Mouse (Mus musculus) stomach, embryonic 15.5 days (tissue): ENCODE measurements around the gene Llgl1. TPM values are rescaled to one million over a fixed set of nuclear protein-coding genes. Genes with fewer than 3 reads are reported as not detected.

ENCODE experiments used
- ATAC-seq: fragments of 200-750 bp; cut with Nextera tagmentation; 2 replicates; pipeline ENCODE4 v1.8.0; 2017; ENCODE audit warnings: low read depth, moderate number of reproducible peaks, moderate TSS enrichment; ENCODE audit not compliant: insufficient read depth, low FRiP score
- H3K27ac ChIP-seq: fragments of 300-500 bp; sonication (generic); 2 replicates; pipeline ENCODE4 v1.5.1; 2015; ENCODE audit warnings: mild to moderate bottlenecking, inconsistent platforms
- H3K27me3 ChIP-seq: fragments of 300-500 bp; sonication (generic); replicated peaks from 2 replicates; pipeline ENCODE4 v1.6.1; 2015; ENCODE audit warnings: inconsistent platforms
- H3K36me3 ChIP-seq: fragments of 300-500 bp; sonication (generic); 2 replicates; pipeline ENCODE4 v1.6.1; 2015; ENCODE audit warnings: inconsistent platforms
- H3K4me1 ChIP-seq: fragments of 300-500 bp; sonication (generic); 2 replicates; pipeline ENCODE4 v1.6.1; 2015; ENCODE audit warnings: inconsistent platforms
- H3K4me2 ChIP-seq: fragments of 300-500 bp; sonication (generic); 2 replicates; pipeline ENCODE4 v1.6.1; 2015; ENCODE audit warnings: mild to moderate bottlenecking, inconsistent platforms
- H3K4me3 ChIP-seq: fragments of 300-500 bp; sonication (generic); replicated peaks from 2 replicates; pipeline ENCODE4 v1.5.1; 2015; ENCODE audit warnings: inconsistent platforms
- H3K9ac ChIP-seq: fragments of 300-500 bp; sonication (generic); 2 replicates; pipeline ENCODE4 v1.6.1; 2015; ENCODE audit warnings: inconsistent platforms
- H3K9me3 ChIP-seq: fragments of 300-500 bp; sonication (generic); 2 replicates; pipeline ENCODE4 v1.6.1; 2016; ENCODE audit warnings: inconsistent platforms
- WGBS: fragments of 180-500 bp; shearing (Covaris S2); methylation state at CpG from one replicate; pipeline ENCODE4 v1.1.7; 2015; 5-methylcytosine and 5-hydroxymethylcytosine counted together
- polyA plus RNA-seq: library from polyadenylated mRNA; unstranded; fragments of >200 nt; fragmentation: Nextera tagmentation; extraction: Ambion mirVana; gene quantifications from 2 replicates; pipeline ENCODE4 v1.2.1, GENCODE M21; 2015

Llgl1 gene
- polyA plus RNA-seq, 1 experiment from 2014 or later, result 38.2 TPM

DNA sequence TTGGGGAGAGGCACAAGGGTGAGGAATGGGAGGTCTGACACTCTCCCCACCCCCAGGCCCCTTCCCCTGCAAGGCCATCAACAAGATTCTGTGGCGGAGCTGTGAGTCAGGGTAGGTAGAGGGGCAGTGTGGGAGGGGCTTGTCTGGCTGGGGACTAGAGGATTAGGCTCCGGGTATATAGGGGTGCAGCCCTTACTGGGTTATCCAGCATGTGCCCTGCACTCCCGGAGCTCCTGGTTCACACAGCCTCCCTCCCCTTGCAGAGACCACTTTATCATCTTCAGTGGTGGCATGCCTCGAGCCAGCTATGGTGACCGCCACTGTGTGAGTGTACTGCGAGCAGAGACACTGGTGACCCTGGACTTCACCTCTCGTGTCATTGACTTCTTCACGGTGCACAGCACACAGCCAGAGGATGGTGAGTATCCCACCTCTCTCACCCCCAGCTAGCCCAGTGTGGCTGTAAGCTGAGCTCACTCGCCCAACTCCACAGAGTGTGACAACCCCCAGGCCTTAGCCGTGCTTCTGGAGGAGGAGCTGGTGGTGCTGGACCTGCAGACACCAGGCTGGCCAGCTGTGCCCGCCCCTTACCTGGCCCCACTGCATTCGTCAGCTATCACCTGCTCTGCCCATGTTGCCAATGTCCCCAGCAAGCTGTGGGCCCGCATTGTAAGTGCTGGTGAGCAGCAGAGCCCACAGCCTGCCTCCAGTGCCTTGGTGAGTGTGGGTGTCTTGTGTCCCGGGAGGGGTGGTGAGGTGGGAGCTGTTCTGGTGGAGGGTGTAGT lies 7.4 kb downstream of the Llgl1 start:
- WGBS, result 84% methylated on average over 14 of the region's 14 CpGs
- H3K9me3 ChIP-seq, result no peaks in the 10 kb centered on the region
- peaks cover 64% of the 10 kb centered on the region for H3K36me3 ChIP-seq
- H3K9ac ChIP-seq, result no peak overlapping the region
- ATAC-seq, result no peak
- no peaks in the 10 kb centered on the region for H3K27me3 ChIP-seq
- no peak overlapping the region for H3K4me2 ChIP-seq
- 0 out of 2 replicates have a peak, but pooled peaks cover 7% of the 10 kb centered on the region for H3K4me1 ChIP-seq
- no peak overlapping the region for H3K4me3 ChIP-seq
- peak overlapping the region; percentile 21; the same call in 1 of the 2 replicates for H3K27ac ChIP-seq

DNA sequence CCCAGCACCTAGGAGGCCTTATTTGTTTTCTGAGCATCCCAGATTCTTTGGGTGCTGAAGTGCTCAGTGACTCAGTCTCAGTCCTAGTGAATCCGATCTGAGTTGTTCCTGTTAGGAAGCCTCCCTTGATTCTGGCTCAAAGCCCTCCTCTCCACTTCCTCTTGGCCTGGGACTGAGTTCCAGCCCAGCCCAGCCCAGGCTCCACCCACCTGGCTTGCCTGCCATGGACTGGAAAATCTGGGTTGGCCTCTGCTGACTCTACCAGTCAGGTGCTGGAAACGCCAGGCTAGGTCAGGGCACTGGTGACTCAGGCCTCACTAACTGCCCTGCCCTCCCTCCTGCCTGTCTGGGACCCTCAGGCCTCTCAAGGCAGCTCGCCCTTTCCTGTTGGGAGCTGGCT lies 8.1 kb downstream of the Llgl1 start:
- no peaks in the 10 kb centered on the region for H3K27me3 ChIP-seq
- H3K9ac ChIP-seq, result no peak overlapping the region
- no peak overlapping the region for H3K4me2 ChIP-seq
- no peaks in the 10 kb centered on the region for H3K9me3 ChIP-seq
- 49% methylated on average over 3 of the region's 3 CpGs for WGBS
- H3K27ac ChIP-seq, result peak overlapping the region; percentile 21; the same call in 1 of the 2 replicates
- 0 out of 2 replicates have a peak, but pooled peaks cover 7% of the 10 kb centered on the region for H3K4me1 ChIP-seq
- H3K36me3 ChIP-seq, result peaks cover 70% of the 10 kb centered on the region
- ATAC-seq, result peak; percentile 54; the same call in 1 of the 2 replicates
- H3K4me3 ChIP-seq, result no peak overlapping the region

DNA sequence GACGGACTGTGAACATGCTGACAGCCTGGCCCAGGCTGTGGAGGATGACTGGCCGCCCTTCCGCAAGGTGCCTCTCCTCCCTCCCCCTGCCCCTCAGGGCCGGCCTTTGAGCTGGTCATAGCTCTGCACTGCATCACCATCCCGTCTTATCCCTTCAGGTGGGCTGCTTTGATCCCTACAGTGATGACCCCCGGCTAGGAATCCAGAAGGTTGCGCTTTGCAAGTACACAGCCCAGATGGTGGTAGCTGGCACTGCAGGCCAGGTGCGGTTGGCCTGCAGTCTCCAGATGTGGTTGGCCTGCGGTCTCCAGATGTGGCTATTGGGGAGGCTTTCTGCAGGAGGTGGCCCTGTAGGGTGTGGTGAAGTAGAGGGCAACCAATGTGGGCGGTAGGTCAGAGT lies 9.1 kb downstream of the Llgl1 start:
- Histone ChIP-seq H3K9ac (no peak overlapping the region), H3K36me3 (peaks cover 78% of the 10 kb centered on the region), H3K27ac (no peak overlapping the region), H3K4me2 (no peak overlapping the region), H3K4me3 (no peak overlapping the region), H3K4me1 (0 out of 2 replicates have a peak, but pooled peaks cover 7% of the 10 kb centered on the region), H3K9me3 (no peaks in the 10 kb centered on the region), H3K27me3 (no peaks in the 10 kb centered on the region)
- 91% methylated on average over 10 of the region's 10 CpGs for WGBS
- ATAC-seq, result no peak

DNA sequence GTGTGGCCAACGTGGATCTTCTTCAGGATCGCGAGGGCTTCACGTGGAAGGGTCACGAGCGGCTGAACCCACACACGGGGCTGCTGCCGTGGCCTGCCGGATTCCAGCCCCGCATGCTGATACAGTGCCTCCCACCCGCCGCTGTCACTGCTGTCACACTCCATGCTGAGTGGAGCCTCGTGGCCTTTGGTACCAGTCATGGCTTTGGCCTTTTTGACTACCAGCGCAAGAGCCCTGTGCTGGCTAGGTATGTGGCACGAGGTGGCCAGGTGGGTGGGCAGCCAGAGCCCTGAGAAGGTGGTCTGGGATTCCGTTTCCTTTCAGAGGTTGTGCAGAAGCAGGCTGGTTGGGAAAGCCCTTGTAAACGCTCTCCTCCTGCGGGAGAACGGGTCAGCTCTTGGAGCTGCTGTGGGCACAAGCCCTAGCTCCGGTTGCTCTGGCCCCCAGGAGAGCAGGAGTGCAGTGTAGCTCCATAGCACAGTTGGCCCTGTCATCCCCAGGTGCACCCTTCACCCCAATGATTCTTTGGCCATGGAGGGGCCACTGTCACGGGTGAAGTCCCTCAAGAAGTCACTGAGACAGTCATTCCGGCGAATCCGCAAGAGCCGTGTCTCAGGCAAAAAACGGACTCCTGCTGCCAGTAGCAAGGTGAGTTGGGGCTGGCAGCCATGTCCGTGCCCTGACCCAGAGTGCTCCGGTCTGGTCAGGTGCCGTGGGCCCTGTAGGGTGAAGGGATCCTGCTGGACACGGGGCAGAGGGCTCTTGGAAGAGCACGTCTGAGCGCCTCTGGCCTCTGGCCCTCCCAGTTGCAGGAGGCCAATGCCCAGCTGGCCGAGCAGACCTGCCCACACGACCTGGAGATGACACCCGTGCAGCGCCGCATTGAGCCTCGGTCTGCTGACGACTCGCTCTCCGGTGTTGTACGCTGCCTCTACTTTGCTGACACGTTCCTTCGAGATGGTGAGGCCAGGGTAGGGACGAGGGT lies 10.2 kb downstream of the Llgl1 start:
- ATAC-seq, result no peak
- no peak overlapping the region for H3K4me2 ChIP-seq
- H3K4me1 ChIP-seq, result 0 out of 2 replicates have a peak, but pooled peaks cover 7% of the 10 kb centered on the region
- WGBS, result 91% methylated on average over 45 of the region's 45 CpGs
- no peak overlapping the region for H3K4me3 ChIP-seq
- no peaks in the 10 kb centered on the region for H3K9me3 ChIP-seq
- H3K36me3 ChIP-seq, result peaks cover 81% of the 10 kb centered on the region
- H3K9ac ChIP-seq, result no peak overlapping the region
- no peaks in the 10 kb centered on the region for H3K27me3 ChIP-seq
- H3K27ac ChIP-seq, result no peak overlapping the region

GRCm38 (mm10) chr11:60711218-60711617 lies 11.7 kb downstream of the Llgl1 start:
- Histone ChIP-seq H3K4me3 (no peak overlapping the region), H3K27ac (no peak overlapping the region), H3K4me1 (0 out of 2 replicates have a peak, but pooled peaks cover 7% of the 10 kb centered on the region), H3K9me3 (no peaks in the 10 kb centered on the region), H3K9ac (no peak overlapping the region), H3K36me3 (peaks cover 86% of the 10 kb centered on the region), H3K27me3 (no peaks in the 10 kb centered on the region), H3K4me2 (no peak overlapping the region)
- WGBS, result 92% methylated on average over 17 of the region's 17 CpGs
- ATAC-seq, result no peak

DNA sequence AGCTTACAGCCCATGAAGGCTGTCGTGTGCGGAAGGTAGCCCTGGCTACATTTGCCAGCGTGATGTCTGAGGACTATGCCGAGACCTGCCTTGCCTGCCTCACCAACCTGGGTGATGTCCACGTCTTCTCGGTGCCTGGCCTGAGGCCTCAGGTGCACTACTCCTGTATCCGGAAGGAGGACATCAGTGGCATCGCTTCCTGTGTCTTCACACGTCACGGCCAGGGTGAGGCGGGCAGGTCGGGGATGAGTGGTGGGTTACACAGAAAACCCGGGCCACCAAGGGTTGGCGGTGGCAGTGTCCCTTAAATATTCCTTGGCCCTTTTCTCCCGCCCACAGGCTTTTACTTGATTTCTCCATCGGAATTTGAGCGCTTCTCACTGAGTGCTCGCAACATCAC lies 12.5 kb downstream of the Llgl1 start:
- no peak overlapping the region for H3K9ac ChIP-seq
- ATAC-seq, result no peak
- 92% methylated on average over 18 of the region's 18 CpGs for WGBS
- peaks cover 87% of the 10 kb centered on the region for H3K36me3 ChIP-seq
- H3K9me3 ChIP-seq, result no peaks in the 10 kb centered on the region
- no peak overlapping the region for H3K27ac ChIP-seq
- H3K4me3 ChIP-seq, result no peak overlapping the region
- 0 out of 2 replicates have a peak, but pooled peaks cover 5% of the 10 kb centered on the region for H3K4me1 ChIP-seq
- no peaks in the 10 kb centered on the region for H3K27me3 ChIP-seq
- no peak overlapping the region for H3K4me2 ChIP-seq

GRCm38 (mm10) chr11:60712639-60713255 lies 13.2 kb downstream of the Llgl1 start:
- WGBS, result 93% methylated on average over 13 of the region's 13 CpGs
- H3K36me3 ChIP-seq, result peaks cover 84% of the 10 kb centered on the region
- H3K9ac ChIP-seq, result no peak overlapping the region
- no peak overlapping the region for H3K4me3 ChIP-seq
- H3K27ac ChIP-seq, result no peak overlapping the region
- no peak for ATAC-seq
- no peaks in the 10 kb centered on the region for H3K27me3 ChIP-seq
- H3K4me2 ChIP-seq, result no peak overlapping the region
- H3K9me3 ChIP-seq, result no peaks in the 10 kb centered on the region
- H3K4me1 ChIP-seq, result no peaks in the 10 kb centered on the region

- no peak overlapping the region for H3K4me3 ChIP-seq
- no peaks in the 10 kb centered on the region; the same call in 1 of the 2 replicates for H3K4me1 ChIP-seq
- WGBS, result 83% methylated on average over 5 of the region's 5 CpGs
- H3K36me3 ChIP-seq, result peaks cover 79% of the 10 kb centered on the region
- H3K9me3 ChIP-seq, result no peaks in the 10 kb centered on the region
- H3K4me2 ChIP-seq, result no peak overlapping the region
- no peak for ATAC-seq
- no peak overlapping the region for H3K27ac ChIP-seq
- H3K27me3 ChIP-seq, result no peaks in the 10 kb centered on the region
- H3K9ac ChIP-seq, result no peak overlapping the region
These were observed 16.3 kb downstream of the Llgl1 start for GRCm38 (mm10) chr11:60715833-60716232.

DNA sequence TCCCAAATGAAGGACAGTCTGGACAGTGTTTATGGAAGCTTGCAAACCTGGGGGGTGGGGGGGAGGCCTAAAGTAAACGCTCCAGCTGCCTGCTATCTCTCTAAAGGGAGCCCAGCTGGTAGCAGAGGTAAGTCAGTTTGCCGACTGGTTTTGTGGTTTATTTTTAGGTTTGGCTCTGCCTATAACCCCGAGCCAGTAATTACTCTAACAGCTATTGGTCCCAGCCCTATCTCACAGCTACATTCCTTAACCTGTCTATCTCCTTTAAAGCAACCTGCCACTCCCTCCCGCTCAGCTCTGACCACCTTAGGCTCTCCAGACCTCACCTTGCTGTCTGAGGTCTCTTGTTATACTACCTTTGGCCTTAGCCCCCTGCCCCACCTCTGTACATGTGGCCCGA lies 19.7 kb downstream of the Llgl1 start:
- no peak overlapping the region for H3K4me3 ChIP-seq
- H3K4me2 ChIP-seq, result no peak overlapping the region
- H3K9me3 ChIP-seq, result no peaks in the 10 kb centered on the region
- peaks cover 81% of the 10 kb centered on the region for H3K36me3 ChIP-seq
- WGBS, result 53% methylated on average over 5 of the region's 5 CpGs
- H3K27ac ChIP-seq, result no peak overlapping the region
- no peak for ATAC-seq
- no peaks in the 10 kb centered on the region; the same call in 1 of the 2 replicates for H3K4me1 ChIP-seq
- H3K9ac ChIP-seq, result no peak overlapping the region
- no peaks in the 10 kb centered on the region for H3K27me3 ChIP-seq

DNA sequence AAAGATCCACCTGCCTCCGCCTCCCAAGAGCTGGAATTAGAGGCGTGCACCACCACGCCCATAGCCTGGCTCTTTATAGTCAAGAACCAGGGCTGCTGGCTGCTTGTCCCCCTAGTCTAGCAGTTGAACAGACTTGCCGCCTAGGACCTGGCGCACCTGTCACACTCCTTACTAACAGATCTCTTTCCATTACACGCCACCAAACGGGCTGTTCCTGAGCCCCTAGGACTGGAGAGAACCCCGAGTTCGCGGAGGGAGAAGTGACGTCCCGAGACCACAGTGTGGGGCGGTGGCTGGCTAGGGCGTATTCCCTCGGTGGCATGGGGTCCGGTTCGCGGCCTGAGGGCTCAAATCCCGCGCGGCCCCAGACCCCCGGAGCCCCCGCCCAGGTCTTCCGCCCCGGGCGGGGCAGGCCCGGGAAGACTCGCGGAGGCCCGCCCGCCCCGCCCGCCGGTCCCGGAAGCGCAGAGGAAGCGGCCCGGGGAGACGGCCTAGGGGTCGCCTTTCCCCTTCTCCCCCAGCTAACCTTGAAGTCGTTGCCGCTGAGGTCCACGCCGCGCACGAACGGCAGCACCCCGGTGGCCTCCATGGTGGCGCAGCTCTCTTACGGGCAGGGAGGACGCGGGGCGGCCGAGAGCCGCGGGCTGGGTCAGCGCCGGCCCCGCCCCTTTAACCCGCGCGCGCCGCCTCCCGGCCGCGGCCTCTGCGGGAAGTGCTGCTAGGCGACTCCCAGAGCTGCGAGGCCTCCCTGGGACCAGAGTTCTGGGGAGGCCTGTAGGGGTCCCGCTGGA lies 27.3 kb downstream of the Llgl1 start, which contains the start of gene Flii:
Flii (minus strand) TSS at position 663 of the 791 bp plus-strand sequence.
- peaks cover 28% of the 10 kb centered on the region for H3K4me1 ChIP-seq
- H3K27ac ChIP-seq, result peak within 1 kb of the TSS; percentile 88
- under 1% methylated on average over 58 of the region's 71 CpGs for WGBS
- no peaks in the 10 kb centered on the region for H3K9me3 ChIP-seq
- peak within 1 kb of the TSS; percentile 84 for H3K9ac ChIP-seq
- peak within 1 kb of the TSS; percentile 84 for H3K4me3 ChIP-seq
- no peaks in the 10 kb centered on the region for H3K27me3 ChIP-seq
- peak; percentile 81 for ATAC-seq
- peaks cover 31% of the 10 kb centered on the region for H3K36me3 ChIP-seq
- peak within 1 kb of the TSS; percentile 82 for H3K4me2 ChIP-seq
